Mouse (Mus musculus): ENCODE measurements around the gene B4galt3. TPM values are rescaled to one million over a fixed set of nuclear protein-coding genes. Genes with fewer than 3 reads are reported as not detected.

B4galt3 gene
- 56.8 and 60.5 TPM in 2 replicates for polyA plus RNA-seq (2014; fragmentation: Nextera tagmentation; extraction: Ambion mirVana)

DNA sequence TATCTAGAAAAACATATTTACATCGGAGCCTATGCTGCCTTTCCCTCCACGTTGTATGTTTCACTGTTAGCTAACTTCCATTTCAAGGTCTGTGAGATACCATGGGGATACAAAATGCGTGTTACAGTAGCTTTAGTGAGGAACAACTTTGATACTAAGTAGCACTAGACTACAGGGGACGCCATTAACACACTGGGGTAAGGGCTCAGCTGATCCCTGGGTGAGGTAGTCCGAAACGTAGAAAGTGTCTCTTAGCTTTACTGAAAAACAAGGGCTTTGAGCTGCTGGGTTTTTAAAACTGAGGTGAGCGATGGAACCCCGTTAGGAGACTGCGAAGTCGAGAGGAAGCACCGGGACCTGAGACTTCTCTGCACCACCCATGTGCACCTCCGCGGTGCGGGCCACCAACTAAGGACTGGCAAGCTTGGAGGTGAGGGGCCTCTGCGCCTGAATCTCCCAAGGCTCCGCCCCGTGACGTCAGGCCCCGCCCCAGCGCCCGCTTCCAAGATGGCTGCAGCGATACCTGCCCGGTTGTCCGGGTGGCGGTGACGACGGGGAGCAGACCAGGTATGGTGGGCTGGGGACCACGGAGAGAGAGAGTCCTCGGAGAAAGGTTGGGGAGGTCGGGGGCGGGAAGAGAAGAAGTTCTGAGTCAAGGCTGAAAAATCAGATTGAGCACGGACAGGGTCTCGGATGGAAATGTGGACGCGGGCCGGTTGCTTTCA lies at the start of gene B4galt3:
B4galt3 (plus strand) TSS at position 481 of the 725 bp plus-strand sequence.
- peaks cover 3% of the 10 kb centered on the region for H3K4me1 ChIP-seq (ENCODE audit: control insufficient read depth, insufficient read depth, low read length)
- H3K4me2 ChIP-seq (ENCODE audit: low read depth, low read length) = peak within 1 kb of the TSS; percentile 93
- no peaks in the 10 kb centered on the region for H3K9me3 ChIP-seq (replicated peaks; ENCODE audit: control insufficient read depth, low read length)
- H3K27ac ChIP-seq (replicated peaks; ENCODE audit: low read depth, low read length) = no peak within 1 kb of the TSS; the same call in 1 of the 2 replicates
- H3K36me3 ChIP-seq (replicated peaks; ENCODE audit: control insufficient read depth, insufficient read depth, low read depth, low read length) = peaks cover 4% of the 10 kb centered on the region
- peak within 1 kb of the TSS; percentile 80 for H3K4me3 ChIP-seq (ENCODE audit: low read depth, low read length)
- H3K9ac ChIP-seq (replicated peaks; ENCODE audit: low read length) = peak within 1 kb of the TSS; percentile 72
- DNase-seq (ENCODE audit: low spot score) = peak; percentile 94
- no peaks in the 10 kb centered on the region for H3K27me3 ChIP-seq (ENCODE audit: control insufficient read depth, insufficient read depth, low read length)
- 3% methylated on average over 36 of the region's 36 CpGs for WGBS
- ATAC-seq (replicated peaks; ENCODE audit: insufficient number of reproducible peaks, low FRiP score, low TSS enrichment, low read depth) = peak; percentile 90

DNA sequence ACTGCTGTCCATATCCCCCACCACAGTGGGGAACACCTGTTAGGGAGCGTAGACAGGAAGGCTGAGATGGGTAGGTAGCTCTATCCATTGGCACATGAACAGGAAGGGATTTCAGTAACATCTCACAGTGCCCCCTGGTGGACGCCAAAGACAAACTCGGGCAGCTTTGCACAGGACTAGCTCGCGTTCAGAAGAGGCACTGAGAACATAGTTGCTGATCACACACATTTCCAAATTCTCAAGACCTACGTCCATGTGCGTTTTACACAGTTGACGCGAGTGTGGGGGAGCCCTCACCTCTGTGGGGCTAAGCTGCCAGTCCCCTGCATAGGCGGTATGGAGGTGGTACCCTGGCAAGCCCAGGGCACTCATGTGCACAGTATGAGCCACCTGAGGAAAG lies 49.3 kb upstream of the B4galt3 start:
- no peak overlapping the region for H3K27ac ChIP-seq (replicated peaks; ENCODE audit: low read depth, low read length)
- H3K27me3 ChIP-seq (ENCODE audit: control insufficient read depth, insufficient read depth, low read length) = no peaks in the 10 kb centered on the region
- H3K4me2 ChIP-seq (ENCODE audit: low read depth, low read length) = peak overlapping the region; percentile 17; the same call in 1 of the 2 replicates
- DNase-seq (ENCODE audit: low spot score) (peak; percentile 88), ATAC-seq (replicated peaks; ENCODE audit: insufficient number of reproducible peaks, low FRiP score, low TSS enrichment, low read depth) (peak; percentile 17; the same call in 1 of the 2 replicates)
- WGBS = 7% methylated on average over 10 of the region's 10 CpGs
- no peak overlapping the region for H3K4me3 ChIP-seq (ENCODE audit: low read depth, low read length)
- H3K9ac ChIP-seq (replicated peaks; ENCODE audit: low read length) = no peak overlapping the region
- H3K9me3 ChIP-seq (replicated peaks; ENCODE audit: control insufficient read depth, low read length) = no peaks in the 10 kb centered on the region
- no peaks in the 10 kb centered on the region for H3K36me3 ChIP-seq (replicated peaks; ENCODE audit: control insufficient read depth, insufficient read depth, low read depth, low read length)
- no peaks in the 10 kb centered on the region for H3K4me1 ChIP-seq (ENCODE audit: control insufficient read depth, insufficient read depth, low read length)

DNA sequence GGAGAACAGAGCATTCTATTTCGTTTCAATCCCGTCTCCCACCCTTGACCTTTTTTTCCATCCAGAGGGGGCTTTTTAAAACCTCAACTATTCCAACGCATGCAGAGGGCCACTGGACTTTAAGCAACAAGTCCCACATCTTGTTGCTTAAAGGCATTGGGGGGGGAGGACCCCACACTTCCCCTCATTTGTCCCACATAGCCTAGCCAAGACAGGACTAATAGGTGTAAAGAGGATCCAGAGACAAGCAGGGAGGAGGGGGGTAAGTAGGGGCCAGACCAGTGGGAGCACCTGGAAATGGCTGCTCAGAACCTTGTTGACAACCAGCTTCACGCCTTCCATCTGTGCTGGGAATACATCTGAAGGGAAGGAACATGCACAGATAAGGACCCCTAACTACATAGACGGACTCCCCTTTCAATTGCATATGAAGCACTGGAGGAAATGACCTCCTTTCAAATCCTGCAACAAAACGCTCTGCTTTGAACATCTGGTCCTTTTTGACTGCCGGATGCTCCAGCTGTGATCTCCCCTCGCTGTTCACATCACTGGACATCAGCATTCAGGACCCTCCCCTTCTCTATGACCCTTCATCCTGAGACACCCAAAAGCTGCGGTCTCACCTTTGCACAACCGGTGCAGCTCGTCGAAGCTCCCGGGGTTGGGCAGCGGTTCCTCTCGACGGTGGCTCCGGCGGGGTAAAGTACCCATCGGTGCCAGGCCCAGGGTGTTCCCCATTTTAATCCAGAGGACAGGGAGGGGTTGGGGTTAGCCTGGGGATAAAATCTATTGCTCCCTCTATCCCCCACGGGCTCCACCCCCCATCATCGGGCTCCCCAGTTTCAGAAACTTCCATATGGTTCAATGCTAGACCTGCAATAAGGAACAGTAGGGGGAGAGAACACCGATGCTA lies 48.6 kb upstream of the B4galt3 start:
- ATAC-seq (replicated peaks; ENCODE audit: insufficient number of reproducible peaks, low FRiP score, low TSS enrichment, low read depth) (no peak), DNase-seq (ENCODE audit: low spot score) (no peak)
- 7% methylated on average over 22 of the region's 22 CpGs for WGBS
- Histone ChIP-seq H3K4me2 (ENCODE audit: low read depth, low read length) (peak overlapping the region; percentile 51), H3K9ac (replicated peaks; ENCODE audit: low read length) (peak overlapping the region; percentile 46), H3K27me3 (ENCODE audit: control insufficient read depth, insufficient read depth, low read length) (no peaks in the 10 kb centered on the region), H3K4me1 (ENCODE audit: control insufficient read depth, insufficient read depth, low read length) (no peaks in the 10 kb centered on the region), H3K36me3 (replicated peaks; ENCODE audit: control insufficient read depth, insufficient read depth, low read depth, low read length) (no peaks in the 10 kb centered on the region), H3K27ac (replicated peaks; ENCODE audit: low read depth, low read length) (no peak overlapping the region), H3K4me3 (ENCODE audit: low read depth, low read length) (peak overlapping the region; percentile 51), H3K9me3 (replicated peaks; ENCODE audit: control insufficient read depth, low read length) (no peaks in the 10 kb centered on the region)

DNA sequence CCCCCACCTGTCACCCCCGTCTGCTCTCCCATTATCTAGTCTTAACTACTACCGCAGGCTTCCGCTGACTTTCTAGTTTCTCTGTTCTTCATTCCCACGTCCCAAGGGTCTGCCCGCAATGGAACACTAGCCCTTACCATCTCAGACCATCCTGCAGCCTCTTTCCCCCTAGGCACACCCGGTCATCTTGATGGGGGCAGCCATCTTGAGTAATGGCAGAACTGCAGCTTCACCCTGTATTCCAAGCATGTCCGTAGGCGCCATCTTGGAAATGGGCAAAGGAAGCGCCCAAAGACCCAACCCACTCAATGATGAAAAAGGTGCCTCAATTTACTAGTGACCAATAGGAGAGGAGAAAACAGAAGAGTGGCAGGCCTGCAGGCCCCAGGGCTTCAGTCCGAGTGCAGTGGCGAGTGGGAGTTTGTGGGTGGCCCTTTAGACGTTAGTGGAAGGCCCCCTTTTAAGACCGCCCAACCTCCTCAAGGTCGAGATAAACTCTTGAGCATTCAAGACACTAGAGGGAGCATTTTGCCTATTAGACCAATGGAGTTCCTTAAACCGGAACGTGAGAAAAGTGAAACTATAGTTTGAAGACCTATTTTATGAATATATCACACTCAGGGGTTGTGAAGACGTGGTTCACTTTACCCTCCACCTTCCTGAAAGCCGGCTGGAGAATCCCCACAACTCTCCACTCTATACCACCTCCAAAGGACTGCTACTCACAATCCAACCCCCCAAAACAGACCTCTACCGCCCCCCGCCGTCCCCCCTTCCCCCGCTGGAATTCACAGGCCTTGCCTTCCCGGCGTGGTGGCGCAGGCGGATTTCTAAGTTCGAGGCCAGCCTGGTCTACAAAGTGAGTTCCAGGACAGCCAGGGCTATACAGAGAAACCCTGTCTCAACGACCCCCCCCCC lies 47.6 kb upstream of the B4galt3 start, which contains the start of gene Tomm40l:
Tomm40l (minus strand) TSS at position 277 of the 918 bp plus-strand sequence.
- peak within 1 kb of the TSS; percentile 51 for H3K4me2 ChIP-seq (ENCODE audit: low read depth, low read length)
- no peaks in the 10 kb centered on the region for H3K4me1 ChIP-seq (ENCODE audit: control insufficient read depth, insufficient read depth, low read length)
- no peaks in the 10 kb centered on the region for H3K36me3 ChIP-seq (replicated peaks; ENCODE audit: control insufficient read depth, insufficient read depth, low read depth, low read length)
- peak within 1 kb of the TSS; percentile 46 for H3K9ac ChIP-seq (replicated peaks; ENCODE audit: low read length)
- H3K9me3 ChIP-seq (replicated peaks; ENCODE audit: control insufficient read depth, low read length) = no peaks in the 10 kb centered on the region
- no peak within 1 kb of the TSS for H3K27ac ChIP-seq (replicated peaks; ENCODE audit: low read depth, low read length)
- peak within 1 kb of the TSS; percentile 51 for H3K4me3 ChIP-seq (ENCODE audit: low read depth, low read length)
- ATAC-seq (replicated peaks; ENCODE audit: insufficient number of reproducible peaks, low FRiP score, low TSS enrichment, low read depth) (peak; percentile 96), DNase-seq (ENCODE audit: low spot score) (peak; percentile 98)
- no peaks in the 10 kb centered on the region for H3K27me3 ChIP-seq (ENCODE audit: control insufficient read depth, insufficient read depth, low read length)
- WGBS = 1% methylated on average over 28 of the region's 28 CpGs

DNA sequence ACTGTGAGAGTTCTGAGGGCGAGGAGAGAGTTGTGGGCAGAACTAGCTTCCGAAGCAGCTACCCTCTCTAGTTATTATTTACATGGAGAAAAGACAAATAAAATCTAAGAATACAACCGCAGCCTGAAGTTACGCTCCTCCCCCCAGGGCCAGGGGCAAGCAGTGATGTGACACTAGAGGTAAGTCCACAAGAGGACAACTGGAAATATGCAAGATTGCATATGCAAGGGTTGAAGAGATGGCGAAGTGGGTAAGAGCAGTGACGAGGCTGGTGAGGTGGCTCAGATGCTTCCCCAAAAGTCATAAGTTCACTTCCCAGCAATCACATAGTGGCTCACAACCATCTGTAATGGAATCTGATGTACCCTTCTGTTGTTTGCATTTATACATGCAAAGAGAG lies 47.0 kb upstream of the B4galt3 start:
- no peak for ATAC-seq (replicated peaks; ENCODE audit: insufficient number of reproducible peaks, low FRiP score, low TSS enrichment, low read depth)
- Histone ChIP-seq H3K4me2 (ENCODE audit: low read depth, low read length) (peak overlapping the region; percentile 0; the same call in 1 of the 2 replicates), H3K4me1 (ENCODE audit: control insufficient read depth, insufficient read depth, low read length) (no peaks in the 10 kb centered on the region), H3K9me3 (replicated peaks; ENCODE audit: control insufficient read depth, low read length) (no peaks in the 10 kb centered on the region), H3K27me3 (ENCODE audit: control insufficient read depth, insufficient read depth, low read length) (no peaks in the 10 kb centered on the region), H3K4me3 (ENCODE audit: low read depth, low read length) (peak overlapping the region; percentile 12), H3K9ac (replicated peaks; ENCODE audit: low read length) (no peak overlapping the region), H3K27ac (replicated peaks; ENCODE audit: low read depth, low read length) (no peak overlapping the region), H3K36me3 (replicated peaks; ENCODE audit: control insufficient read depth, insufficient read depth, low read depth, low read length) (no peaks in the 10 kb centered on the region)
- 79% methylated on average over 6 of the region's 6 CpGs for WGBS
- DNase-seq (ENCODE audit: low spot score) = no peak

DNA sequence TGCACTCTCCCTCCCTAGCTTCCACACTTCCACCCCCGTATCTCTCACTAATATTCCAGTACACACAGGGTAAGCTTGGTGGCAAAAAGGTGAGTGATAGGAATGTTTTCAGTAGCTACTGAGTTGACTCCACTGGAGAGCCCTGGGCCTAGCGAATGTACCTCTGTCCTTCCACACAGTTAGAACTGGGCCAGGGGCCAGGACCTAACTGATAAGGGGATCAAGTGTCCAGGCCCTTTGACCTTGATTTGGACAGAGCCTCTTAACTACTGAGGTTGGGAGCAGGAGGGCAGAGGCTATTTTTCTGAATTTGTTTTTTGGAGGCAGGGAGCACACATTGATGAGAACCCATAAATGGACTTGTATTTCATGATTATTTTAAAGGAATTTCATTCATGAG lies 46.3 kb upstream of the B4galt3 start:
- H3K9me3 ChIP-seq (replicated peaks; ENCODE audit: control insufficient read depth, low read length) = no peaks in the 10 kb centered on the region
- no peak overlapping the region for H3K4me3 ChIP-seq (ENCODE audit: low read depth, low read length)
- H3K4me1 ChIP-seq (ENCODE audit: control insufficient read depth, insufficient read depth, low read length) = no peaks in the 10 kb centered on the region
- H3K4me2 ChIP-seq (ENCODE audit: low read depth, low read length) = no peak overlapping the region
- H3K9ac ChIP-seq (replicated peaks; ENCODE audit: low read length) = no peak overlapping the region
- 78% methylated on average over 2 of the region's 2 CpGs for WGBS
- H3K27me3 ChIP-seq (ENCODE audit: control insufficient read depth, insufficient read depth, low read length) = no peaks in the 10 kb centered on the region
- no peak for DNase-seq (ENCODE audit: low spot score)
- H3K36me3 ChIP-seq (replicated peaks; ENCODE audit: control insufficient read depth, insufficient read depth, low read depth, low read length) = no peaks in the 10 kb centered on the region
- H3K27ac ChIP-seq (replicated peaks; ENCODE audit: low read depth, low read length) = no peak overlapping the region
- no peak for ATAC-seq (replicated peaks; ENCODE audit: insufficient number of reproducible peaks, low FRiP score, low TSS enrichment, low read depth)

DNA sequence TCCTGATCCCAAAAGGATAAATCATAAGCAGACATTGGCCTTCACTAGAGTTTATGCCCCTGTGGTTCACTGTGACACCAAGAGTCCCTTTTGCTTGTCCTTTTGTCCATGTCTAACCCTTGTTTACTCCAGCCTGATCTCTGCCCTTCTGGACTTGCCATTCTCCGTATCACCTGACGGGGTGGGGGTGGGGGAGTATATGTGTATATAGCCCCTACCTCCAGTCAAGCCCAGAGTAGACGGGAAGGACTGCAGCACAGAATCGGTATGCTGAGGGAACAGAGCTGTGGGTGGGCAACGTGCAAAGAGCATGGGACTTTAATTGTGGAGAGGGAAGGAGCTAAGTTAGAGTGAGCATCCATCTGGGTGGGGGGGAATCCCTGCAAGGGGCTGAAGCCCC lies 45.3 kb upstream of the B4galt3 start, which contains the start of gene Apoa2:
Apoa2 (plus strand) TSS at position 198 of the 400 bp plus-strand sequence.
- Histone ChIP-seq H3K36me3 (replicated peaks; ENCODE audit: control insufficient read depth, insufficient read depth, low read depth, low read length) (no peaks in the 10 kb centered on the region), H3K27me3 (ENCODE audit: control insufficient read depth, insufficient read depth, low read length) (no peaks in the 10 kb centered on the region), H3K4me3 (ENCODE audit: low read depth, low read length) (no peak within 1 kb of the TSS), H3K9ac (replicated peaks; ENCODE audit: low read length) (no peak within 1 kb of the TSS), H3K4me2 (ENCODE audit: low read depth, low read length) (no peak within 1 kb of the TSS), H3K9me3 (replicated peaks; ENCODE audit: control insufficient read depth, low read length) (no peaks in the 10 kb centered on the region), H3K27ac (replicated peaks; ENCODE audit: low read depth, low read length) (no peak within 1 kb of the TSS), H3K4me1 (ENCODE audit: control insufficient read depth, insufficient read depth, low read length) (no peaks in the 10 kb centered on the region)
- ATAC-seq (replicated peaks; ENCODE audit: insufficient number of reproducible peaks, low FRiP score, low TSS enrichment, low read depth) (no peak), DNase-seq (ENCODE audit: low spot score) (no peak)
- WGBS = 79% methylated on average over 5 of the region's 5 CpGs
